8 mouse cellular contexts compared by ENCODE assay signal in genomic region chr9:120914877-120915459, GRCm38 (mm10). TPM values are rescaled to one million over a fixed set of nuclear protein-coding genes. Genes with fewer than 3 reads are reported as not detected.
DNase-seq lines count a peak whose midpoint lies in the region; ATAC-seq lines count a peak whose summit lies in the region.

No protein-coding gene starts in this region.

- no peaks in the 10 kb centered on the region for H3K27me3 ChIP-seq in heart, embryonic 12.5 days (replicated peaks)
- H3K27me3 ChIP-seq in liver, embryonic 13.5 days, result no peaks in the 10 kb centered on the region
- H3K27me3 ChIP-seq in stomach, embryonic 16.5 days (ENCODE audit: control insufficient read depth, insufficient read depth, low read length), result no peaks in the 10 kb centered on the region

- peak overlapping the region; percentile 31 for H3K27ac ChIP-seq in heart, embryonic 12.5 days (ENCODE audit: poor library complexity, severe bottlenecking)
- no peak overlapping the region for H3K27ac ChIP-seq in liver, embryonic 13.5 days
- peak overlapping the region; percentile 20; the same call in 1 of the 2 replicates for H3K27ac ChIP-seq in stomach, embryonic 16.5 days (ENCODE audit: low read length)

- H3K4me2 ChIP-seq in heart, embryonic 12.5 days, result no peak overlapping the region
- no peak overlapping the region for H3K4me2 ChIP-seq in liver, embryonic 13.5 days
- no peak overlapping the region for H3K4me2 ChIP-seq in stomach, embryonic 16.5 days (ENCODE audit: low read depth, low read length)

- H3K9ac ChIP-seq in heart, embryonic 12.5 days, result no peak overlapping the region
- no peak overlapping the region for H3K9ac ChIP-seq in liver, embryonic 13.5 days
- no peak overlapping the region; the same call in 1 of the 2 replicates for H3K9ac ChIP-seq in stomach, embryonic 16.5 days (ENCODE audit: low read length)

- peak; percentile 83 for ATAC-seq in heart, embryonic 12.5 days (ENCODE audit: insufficient number of reproducible peaks, low FRiP score)
- peak; percentile 85 for ATAC-seq in liver, embryonic 13.5 days (ENCODE audit: low read depth)
- ATAC-seq in stomach, embryonic 16.5 days (ENCODE audit: insufficient read depth, low FRiP score), result no peak
- ATAC-seq in frontal cortex, adult (ENCODE audit: low TSS enrichment), result no peak

- H3K4me1 ChIP-seq in heart, embryonic 12.5 days (replicated peaks), result peaks cover 15% of the 10 kb centered on the region
- peaks cover 6% of the 10 kb centered on the region for H3K4me1 ChIP-seq in liver, embryonic 13.5 days (replicated peaks)
- H3K4me1 ChIP-seq in stomach, embryonic 16.5 days (ENCODE audit: control insufficient read depth, insufficient read depth, low read length), result peaks cover 8% of the 10 kb centered on the region

- H3K9me3 ChIP-seq in heart, embryonic 12.5 days (replicated peaks), result no peaks in the 10 kb centered on the region
- no peaks in the 10 kb centered on the region for H3K9me3 ChIP-seq in liver, embryonic 13.5 days (replicated peaks)
- H3K9me3 ChIP-seq in stomach, embryonic 16.5 days (replicated peaks; ENCODE audit: control insufficient read depth, low read length), result no peaks in the 10 kb centered on the region

- peak; percentile 69 to 74 for DNase-seq in B cell, adult 2 months
- DNase-seq in T-cell, adult 2 months (ENCODE audit: low spot score), result peak; percentile 66
- DNase-seq in liver, embryonic 13.5 days, result peak; percentile 50
- no peak for DNase-seq in retina, embryonic 14.5 days (ENCODE audit: low spot score)
- no peak for DNase-seq in frontal cortex, adult 2 months (ENCODE audit: extremely low spot score in 1 of 2, low spot score in 1 of 2)

- WGBS in heart, embryonic 12.5 days, result 67% methylated on average over 14 of the region's 14 CpGs
- WGBS in liver, embryonic 13.5 days (ENCODE audit: insufficient replicate concordance), result 29% methylated on average over 14 of the region's 14 CpGs
- WGBS in stomach, embryonic 16.5 days, result 76% methylated on average over 14 of the region's 14 CpGs

- H3K36me3 ChIP-seq in heart, embryonic 12.5 days, result no peaks in the 10 kb centered on the region
- no peaks in the 10 kb centered on the region for H3K36me3 ChIP-seq in liver, embryonic 13.5 days
- H3K36me3 ChIP-seq in stomach, embryonic 16.5 days (ENCODE audit: control insufficient read depth, insufficient read depth, low read length), result no peaks in the 10 kb centered on the region

- H3K4me3 ChIP-seq in heart, embryonic 12.5 days, result no peak overlapping the region
- no peak overlapping the region for H3K4me3 ChIP-seq in liver, embryonic 13.5 days (replicated peaks)
- no peak overlapping the region for H3K4me3 ChIP-seq in stomach, embryonic 16.5 days (replicated peaks; ENCODE audit: low read length)

RNA-seq across cellular contexts. Expression of gene Ctnnb1, which starts 14.0 kb away (rescaled TPM):
- polyA plus RNA-seq in heart, embryonic 12.5 days (2016; fragmentation: Nextera tagmentation; extraction: Ambion mirVana), result 397 and 414 TPM in 2 replicates
- 103 and 119 TPM in 2 replicates for polyA plus RNA-seq in liver, embryonic 13.5 days (2015; fragmentation: Nextera tagmentation; extraction: Ambion mirVana)
- polyA plus RNA-seq in stomach, embryonic 16.5 days (2015; fragmentation: Nextera tagmentation; extraction: Ambion mirVana), result 486 and 539 TPM in 2 replicates
- 294 and 339 TPM in 2 replicates for polyA plus RNA-seq in frontal cortex, adult 2 months (2012; rRNA removed)

Comparison
In these comparisons a context has a peak if more than half of its experiments do, and no peak if none do; other contexts are left out.
1. DNase-seq: peak in B cell, adult 2 months (2 of 2), T-cell, adult 2 months (single experiment) and liver, embryonic 13.5 days (single experiment); none in retina, embryonic 14.5 days (single experiment) and frontal cortex, adult 2 months (0 of 2).
2. ATAC-seq: peak in heart, embryonic 12.5 days (single experiment) and liver, embryonic 13.5 days (single experiment); none in stomach, embryonic 16.5 days (single experiment) and frontal cortex, adult (single experiment).